Mouse (Mus musculus): ENCODE data around the gene Cutc. TPM values are rescaled to one million over a fixed set of nuclear protein-coding genes. Genes with fewer than 3 reads are reported as not detected.

Gene Cutc
- polyA plus RNA-seq, 1 experiment from 2014 or later: 7.5 TPM

DNA sequence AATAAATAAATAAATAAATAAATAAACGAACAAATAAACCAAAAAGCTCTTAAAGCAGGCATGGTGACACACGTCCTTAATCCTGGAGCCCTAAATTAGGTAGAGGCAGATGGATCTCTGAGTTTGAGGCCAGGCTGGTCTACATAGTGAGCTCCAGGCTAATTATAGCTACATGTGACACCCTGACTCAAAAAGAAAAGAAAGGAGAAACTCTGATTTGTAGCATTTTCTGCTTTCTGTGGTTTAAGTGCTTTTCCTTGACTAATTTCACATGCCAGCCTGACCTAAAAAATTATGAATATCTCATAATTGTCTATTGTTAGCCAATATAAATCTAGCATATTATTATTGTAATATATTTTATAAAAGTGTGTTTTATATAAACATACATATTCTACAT is 9.6 kb downstream of the Cutc start:
- ATAC-seq: no peak
- Histone ChIP-seq H3K9ac (ENCODE audit: low read depth, low read length) (no peak overlapping the region), H3K36me3 (ENCODE audit: control insufficient read depth, insufficient read depth, low read length) (no peaks in the 10 kb centered on the region), H3K9me3 (replicated peaks; ENCODE audit: control insufficient read depth, low read length, poor library complexity, severe bottlenecking) (no peaks in the 10 kb centered on the region), H3K4me2 (ENCODE audit: low read length) (no peak overlapping the region), H3K4me1 (ENCODE audit: control insufficient read depth, insufficient read depth, low read length) (no peaks in the 10 kb centered on the region), H3K4me3 (ENCODE audit: low read depth, low read length) (no peak overlapping the region), H3K27me3 (ENCODE audit: control insufficient read depth, insufficient read depth, low read depth, low read length) (no peaks in the 10 kb centered on the region), H3K27ac (ENCODE audit: low read length) (no peak overlapping the region)
- WGBS: 85% methylated on average over 2 of the region's 2 CpGs

- H3K4me3 ChIP-seq (ENCODE audit: low read depth, low read length): no peak overlapping the region
- H3K4me1 ChIP-seq (ENCODE audit: control insufficient read depth, insufficient read depth, low read length): no peaks in the 10 kb centered on the region
- H3K27me3 ChIP-seq (ENCODE audit: control insufficient read depth, insufficient read depth, low read depth, low read length): no peaks in the 10 kb centered on the region
- WGBS: 88% methylated on average over 5 of the region's 5 CpGs
- H3K9ac ChIP-seq (ENCODE audit: low read depth, low read length): no peak overlapping the region
- H3K27ac ChIP-seq (ENCODE audit: low read length): no peak overlapping the region
- H3K9me3 ChIP-seq (replicated peaks; ENCODE audit: control insufficient read depth, low read length, poor library complexity, severe bottlenecking): no peaks in the 10 kb centered on the region
- no peaks in the 10 kb centered on the region for H3K36me3 ChIP-seq (ENCODE audit: control insufficient read depth, insufficient read depth, low read length)
- no peak overlapping the region for H3K4me2 ChIP-seq (ENCODE audit: low read length)
- ATAC-seq: no peak
Measured at GRCm38 (mm10) chr19:43766451-43766850, 13.7 kb downstream of the Cutc start.

- H3K4me3 ChIP-seq (ENCODE audit: low read depth, low read length): no peak overlapping the region
- H3K9ac ChIP-seq (ENCODE audit: low read depth, low read length): no peak overlapping the region
- H3K36me3 ChIP-seq (ENCODE audit: control insufficient read depth, insufficient read depth, low read length): no peaks in the 10 kb centered on the region
- H3K4me1 ChIP-seq (ENCODE audit: control insufficient read depth, insufficient read depth, low read length): no peaks in the 10 kb centered on the region
- no peak overlapping the region for H3K4me2 ChIP-seq (ENCODE audit: low read length)
- H3K27me3 ChIP-seq (ENCODE audit: control insufficient read depth, insufficient read depth, low read depth, low read length): no peaks in the 10 kb centered on the region
- no peaks in the 10 kb centered on the region for H3K9me3 ChIP-seq (replicated peaks; ENCODE audit: control insufficient read depth, low read length, poor library complexity, severe bottlenecking)
- WGBS: 84% methylated on average over 9 of the region's 9 CpGs
- no peak overlapping the region for H3K27ac ChIP-seq (ENCODE audit: low read length)
- no peak for ATAC-seq
Measured at GRCm38 (mm10) chr19:43767549-43768322, 14.9 kb downstream of the Cutc start.

DNA sequence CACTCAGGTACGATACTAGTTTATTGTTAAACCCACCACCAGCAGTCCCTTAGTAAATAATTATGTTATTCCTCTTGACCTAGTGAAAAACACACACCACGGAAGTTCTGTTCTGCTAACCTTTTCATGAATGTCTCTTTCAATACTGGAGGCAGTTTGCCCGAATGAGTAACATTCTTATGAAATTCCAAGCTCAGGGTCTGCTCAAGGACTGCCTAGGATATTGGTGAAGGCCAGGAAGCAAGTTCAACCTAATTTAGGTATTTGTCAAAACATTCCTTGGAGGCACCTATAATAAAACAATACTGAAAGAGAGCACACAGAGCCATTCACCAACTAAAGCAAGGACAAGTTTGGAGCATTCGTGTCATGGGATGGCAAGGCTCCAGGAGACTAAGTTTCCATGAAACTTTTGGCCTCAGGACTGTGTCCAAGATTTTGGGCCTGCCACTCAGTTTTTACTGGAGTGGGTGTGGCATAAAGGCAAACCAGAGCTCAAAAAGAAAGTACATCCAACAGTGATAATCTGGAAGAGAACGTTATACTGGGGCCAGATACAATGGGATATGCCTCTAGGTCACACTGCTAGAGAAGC is 16.7 kb downstream of the Cutc start:
- Histone ChIP-seq H3K4me2 (ENCODE audit: low read length) (no peak overlapping the region), H3K27ac (ENCODE audit: low read length) (no peak overlapping the region), H3K9me3 (replicated peaks; ENCODE audit: control insufficient read depth, low read length, poor library complexity, severe bottlenecking) (no peaks in the 10 kb centered on the region), H3K9ac (ENCODE audit: low read depth, low read length) (no peak overlapping the region), H3K27me3 (ENCODE audit: control insufficient read depth, insufficient read depth, low read depth, low read length) (no peaks in the 10 kb centered on the region), H3K4me1 (ENCODE audit: control insufficient read depth, insufficient read depth, low read length) (no peaks in the 10 kb centered on the region), H3K36me3 (ENCODE audit: control insufficient read depth, insufficient read depth, low read length) (no peaks in the 10 kb centered on the region), H3K4me3 (ENCODE audit: low read depth, low read length) (no peak overlapping the region)
- ATAC-seq: no peak
- WGBS: 89% methylated on average over 5 of the region's 5 CpGs

DNA sequence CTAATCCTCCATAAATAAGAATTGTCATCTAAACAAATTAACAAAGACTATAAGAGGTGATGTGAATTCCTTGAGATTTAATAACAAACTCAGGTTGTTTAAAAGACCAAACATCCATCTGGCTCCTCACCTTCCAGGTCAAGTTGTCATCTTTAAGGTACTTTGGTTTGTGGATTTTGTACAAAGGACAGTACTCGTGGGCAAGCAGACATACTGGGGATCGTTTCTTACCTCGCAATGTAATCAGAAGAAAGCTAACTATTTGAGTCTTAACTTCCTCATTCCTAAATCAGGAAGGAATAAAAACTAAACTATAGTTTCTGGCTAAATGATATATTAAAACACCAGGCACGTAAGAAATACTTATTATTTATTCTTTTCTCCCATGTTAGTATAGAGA is 17.8 kb downstream of the Cutc start:
- ATAC-seq: no peak
- H3K4me2 ChIP-seq (ENCODE audit: low read length): no peak overlapping the region
- 95% methylated on average over 4 of the region's 4 CpGs for WGBS
- no peaks in the 10 kb centered on the region for H3K36me3 ChIP-seq (ENCODE audit: control insufficient read depth, insufficient read depth, low read length)
- no peak overlapping the region for H3K4me3 ChIP-seq (ENCODE audit: low read depth, low read length)
- no peaks in the 10 kb centered on the region for H3K27me3 ChIP-seq (ENCODE audit: control insufficient read depth, insufficient read depth, low read depth, low read length)
- H3K4me1 ChIP-seq (ENCODE audit: control insufficient read depth, insufficient read depth, low read length): no peaks in the 10 kb centered on the region
- H3K9me3 ChIP-seq (replicated peaks; ENCODE audit: control insufficient read depth, low read length, poor library complexity, severe bottlenecking): no peaks in the 10 kb centered on the region
- H3K27ac ChIP-seq (ENCODE audit: low read length): no peak overlapping the region
- no peak overlapping the region for H3K9ac ChIP-seq (ENCODE audit: low read depth, low read length)

GRCm38 (mm10) chr19:43771499-43771969 is 18.7 kb downstream of the Cutc start:
- no peak for ATAC-seq
- Histone ChIP-seq H3K36me3 (ENCODE audit: control insufficient read depth, insufficient read depth, low read length) (no peaks in the 10 kb centered on the region), H3K9me3 (replicated peaks; ENCODE audit: control insufficient read depth, low read length, poor library complexity, severe bottlenecking) (no peaks in the 10 kb centered on the region), H3K4me3 (ENCODE audit: low read depth, low read length) (no peak overlapping the region), H3K27me3 (ENCODE audit: control insufficient read depth, insufficient read depth, low read depth, low read length) (no peaks in the 10 kb centered on the region), H3K4me2 (ENCODE audit: low read length) (no peak overlapping the region), H3K4me1 (ENCODE audit: control insufficient read depth, insufficient read depth, low read length) (no peaks in the 10 kb centered on the region), H3K9ac (ENCODE audit: low read depth, low read length) (no peak overlapping the region), H3K27ac (ENCODE audit: low read length) (no peak overlapping the region)
- 92% methylated on average over 5 of the region's 5 CpGs for WGBS

- Histone ChIP-seq H3K27ac (ENCODE audit: low read length) (no peak overlapping the region), H3K4me2 (ENCODE audit: low read length) (no peak overlapping the region), H3K9ac (ENCODE audit: low read depth, low read length) (no peak overlapping the region), H3K27me3 (ENCODE audit: control insufficient read depth, insufficient read depth, low read depth, low read length) (no peaks in the 10 kb centered on the region), H3K9me3 (replicated peaks; ENCODE audit: control insufficient read depth, low read length, poor library complexity, severe bottlenecking) (no peaks in the 10 kb centered on the region), H3K4me3 (ENCODE audit: low read depth, low read length) (no peak overlapping the region), H3K36me3 (ENCODE audit: control insufficient read depth, insufficient read depth, low read length) (no peaks in the 10 kb centered on the region), H3K4me1 (ENCODE audit: control insufficient read depth, insufficient read depth, low read length) (no peaks in the 10 kb centered on the region)
- 46% methylated on average over 6 of the region's 6 CpGs for WGBS
- ATAC-seq: no peak
Measured at GRCm38 (mm10) chr19:43772311-43772710, 19.5 kb downstream of the Cutc start.

GRCm38 (mm10) chr19:43775433-43775832 is 22.6 kb downstream of the Cutc start:
- H3K9ac ChIP-seq (ENCODE audit: low read depth, low read length): no peak overlapping the region
- no peaks in the 10 kb centered on the region for H3K4me1 ChIP-seq (ENCODE audit: control insufficient read depth, insufficient read depth, low read length)
- no peak overlapping the region for H3K4me2 ChIP-seq (ENCODE audit: low read length)
- no peak for ATAC-seq
- H3K4me3 ChIP-seq (ENCODE audit: low read depth, low read length): no peak overlapping the region
- H3K27ac ChIP-seq (ENCODE audit: low read length): no peak overlapping the region
- H3K36me3 ChIP-seq (ENCODE audit: control insufficient read depth, insufficient read depth, low read length): no peaks in the 10 kb centered on the region
- H3K27me3 ChIP-seq (ENCODE audit: control insufficient read depth, insufficient read depth, low read depth, low read length): no peaks in the 10 kb centered on the region
- WGBS: 83% methylated on average over 10 of the region's 10 CpGs
- H3K9me3 ChIP-seq (replicated peaks; ENCODE audit: control insufficient read depth, low read length, poor library complexity, severe bottlenecking): no peaks in the 10 kb centered on the region

DNA sequence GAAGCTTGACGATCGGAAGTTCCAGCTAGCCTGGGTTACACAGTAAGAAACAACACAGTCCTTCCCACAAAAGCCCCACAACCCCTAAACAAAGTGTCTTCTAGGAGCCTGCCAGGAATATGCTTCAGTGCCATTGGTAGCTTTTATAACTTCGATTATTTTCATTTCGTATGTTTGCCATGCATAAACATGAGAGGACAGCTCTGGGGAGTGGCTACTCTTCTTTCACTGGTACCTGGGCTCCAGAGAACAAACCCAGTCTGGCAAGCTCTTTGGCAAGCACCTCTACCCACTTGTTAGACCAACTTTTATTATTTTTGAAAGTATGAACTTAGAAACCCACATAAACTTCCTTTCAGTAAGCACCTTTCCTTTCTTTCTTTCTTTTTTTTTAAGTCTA is 23.8 kb downstream of the Cutc start:
- ATAC-seq: no peak
- no peak overlapping the region for H3K4me3 ChIP-seq (ENCODE audit: low read depth, low read length)
- H3K9me3 ChIP-seq (replicated peaks; ENCODE audit: control insufficient read depth, low read length, poor library complexity, severe bottlenecking): no peaks in the 10 kb centered on the region
- H3K4me1 ChIP-seq (ENCODE audit: control insufficient read depth, insufficient read depth, low read length): no peaks in the 10 kb centered on the region
- no peaks in the 10 kb centered on the region for H3K36me3 ChIP-seq (ENCODE audit: control insufficient read depth, insufficient read depth, low read length)
- H3K9ac ChIP-seq (ENCODE audit: low read depth, low read length): no peak overlapping the region
- H3K27ac ChIP-seq (ENCODE audit: low read length): no peak overlapping the region
- 82% methylated on average over 4 of the region's 4 CpGs for WGBS
- H3K4me2 ChIP-seq (ENCODE audit: low read length): no peak overlapping the region
- no peaks in the 10 kb centered on the region for H3K27me3 ChIP-seq (ENCODE audit: control insufficient read depth, insufficient read depth, low read depth, low read length)

Data from midbrain, embryonic 16.5 days (tissue).